9 mouse cellular contexts compared by ENCODE assay signal in the genomic region with DNA sequence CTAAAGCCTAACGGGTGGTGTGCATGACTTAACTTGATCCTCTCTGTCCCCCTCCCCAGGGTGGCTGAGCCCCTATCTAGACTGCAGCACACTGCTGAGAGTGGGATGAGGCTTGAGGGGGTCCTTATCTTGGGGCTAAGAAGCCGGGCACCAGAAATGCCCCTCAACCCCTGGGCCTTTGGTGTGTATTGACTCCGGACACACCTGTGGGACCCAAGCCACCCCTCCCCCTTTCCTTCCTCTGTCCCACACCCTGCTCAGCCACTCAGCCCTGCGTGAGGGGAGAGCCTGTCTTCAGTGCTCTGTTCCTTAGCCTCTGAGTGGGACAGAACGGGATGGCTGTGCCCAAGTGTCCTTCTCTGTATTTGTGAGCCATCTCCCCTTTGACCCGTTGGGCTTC. TPM values are rescaled to one million over a fixed set of nuclear protein-coding genes. Genes with fewer than 3 reads are reported as not detected.
A peak's percentile ranks its signal among the peaks of the same experiment; 100 is the strongest.
DNase-seq lines count a peak whose midpoint lies in the region; ATAC-seq and TF ChIP-seq lines count a peak whose summit lies in the region.
"Had no signal": no experiment of that assay in that cellular context is flagged by ENCODE, and none has a peak within 500 bp of the region (broad histone marks: within the 10 kb centered on the region; RNA-seq: fewer than 3 reads in every experiment).

No protein-coding gene starts in this region.

- ATAC-seq in liver, embryonic 14.5 days (ENCODE audit: insufficient read depth): no peak

- peak overlapping the region; percentile 40 for H3K4me2 ChIP-seq in liver, embryonic 14.5 days (ENCODE audit: low read depth)

- TF ChIP-seq CTCF in thymus, adult 2 months (IDR thresholded peaks at IDR 0.05; ENCODE audit: borderline replicate concordance, control insufficient read depth, extremely low read depth, insufficient read depth, low read length, poor library complexity): no peak
- TF ChIP-seq CTCF in liver, embryonic 14.5 days (IDR thresholded peaks at IDR 0.05; ENCODE audit: low read depth): no peak

- no peak for TF ChIP-seq POLR2A in thymus, adult 2 months (IDR thresholded peaks at IDR 0.05; ENCODE audit: control insufficient read depth, extremely low read depth, insufficient read depth, low read length, poor library complexity)

- 0 out of 2 replicates have a peak, but pooled peaks cover 2% of the 10 kb centered on the region for H3K9me3 ChIP-seq in hindbrain, embryonic 10.5 days
- no peaks in the 10 kb centered on the region for H3K9me3 ChIP-seq in liver, embryonic 14.5 days (ENCODE audit: control insufficient read depth, low read length)

- no peak for DNase-seq in thymus, adult 2 months
- no peak for DNase-seq in thymus, adult 18-20 months
- no peak for DNase-seq in hindbrain, embryonic 10.5 days (ENCODE audit: low spot score)
- no peak for DNase-seq in liver, embryonic 14.5 days (ENCODE audit: low read depth in 3 of 3, low spot score in 3 of 3)
- DNase-seq in frontal cortex, postnatal 25 days (ENCODE audit: low spot score in 2 of 2): no peak
- DNase-seq in layer of hippocampus, postnatal 25 days (ENCODE audit: extremely low spot score in 1 of 2, low spot score in 1 of 2): no peak
- no peak for DNase-seq in left cerebral cortex, adult 18-20 months (ENCODE audit: low spot score in 2 of 2)

- no peak overlapping the region for H3K27ac ChIP-seq in thymus, adult 2 months (ENCODE audit: control insufficient read depth, insufficient read depth, low read length)
- H3K27ac ChIP-seq in hindbrain, embryonic 10.5 days: peak overlapping the region; percentile 77
- H3K27ac ChIP-seq in liver, embryonic 14.5 days: no peak overlapping the region

- 35% methylated on average over 6 of the region's 6 CpGs for WGBS in thymus, adult 2 months
- WGBS in hindbrain, embryonic 10.5 days: 41% methylated on average over 6 of the region's 6 CpGs
- WGBS in liver, embryonic 14.5 days (ENCODE audit: insufficient replicate concordance): 37% methylated on average over 6 of the region's 6 CpGs

- H3K9ac ChIP-seq in liver, embryonic 14.5 days (replicated peaks): no peak overlapping the region

- H3K27me3 ChIP-seq in thymus, adult 2 months (ENCODE audit: control insufficient read depth, insufficient read depth, low read length): no peaks in the 10 kb centered on the region
- H3K27me3 ChIP-seq in hindbrain, embryonic 10.5 days (ENCODE audit: insufficient read depth, poor library complexity, severe bottlenecking): peaks cover 17% of the 10 kb centered on the region
- H3K27me3 ChIP-seq in liver, embryonic 14.5 days (ENCODE audit: control insufficient read depth, insufficient read depth, low read length): no peaks in the 10 kb centered on the region

- H3K4me1 ChIP-seq in thymus, adult 2 months (replicated peaks; ENCODE audit: control insufficient read depth, insufficient read depth, low read length): peaks cover 17% of the 10 kb centered on the region
- peaks cover 58% of the 10 kb centered on the region for H3K4me1 ChIP-seq in hindbrain, embryonic 10.5 days (replicated peaks)
- peaks cover 28 to 41% of the 10 kb centered on the region in 2 experiments for H3K4me1 ChIP-seq in liver, embryonic 14.5 days (replicated peaks; ENCODE audit: control insufficient read depth in 2 of 2, insufficient read depth in 2 of 2, low read length in 1 of 2)

- peak overlapping the region; percentile 28 for H3K4me3 ChIP-seq in thymus, adult 2 months (ENCODE audit: control insufficient read depth, insufficient read depth, low read length)
- H3K4me3 ChIP-seq in hindbrain, embryonic 10.5 days: peak overlapping the region; percentile 33
- peak overlapping the region in 1 of 2 experiments; percentile 8; a peak in 1 of 4 replicates for H3K4me3 ChIP-seq in liver, embryonic 14.5 days (ENCODE audit: insufficient read depth in 1 of 2, low read depth in 2 of 2, low read length in 2 of 2)

- no peak for TF ChIP-seq EP300 in liver, embryonic 14.5 days (IDR thresholded peaks at IDR 0.05; ENCODE audit: low read depth)

- no peaks in the 10 kb centered on the region for H3K36me3 ChIP-seq in thymus, adult 2 months (ENCODE audit: control insufficient read depth, insufficient read depth, low read length)
- peaks cover 4% of the 10 kb centered on the region; the same call in 1 of the 2 replicates for H3K36me3 ChIP-seq in hindbrain, embryonic 10.5 days
- no peaks in the 10 kb centered on the region for H3K36me3 ChIP-seq in liver, embryonic 14.5 days (replicated peaks; ENCODE audit: control insufficient read depth, insufficient read depth, low read depth)

RNA-seq across cellular contexts. Expression of a gene that starts 18.8 kb away (rescaled TPM):
- 19.9 and 20.6 TPM in 2 replicates for polyA plus RNA-seq in thymus, adult 2 months (2012; rRNA removed)
- 0.70 and 0.82 TPM in 2 replicates for polyA plus RNA-seq in hindbrain, embryonic 10.5 days (2016; fragmentation: Nextera tagmentation; extraction: Ambion mirVana)
- polyA plus RNA-seq in liver, embryonic 14.5 days (2012; rRNA removed): 0.68 and 0.93 TPM in 2 replicates
- polyA plus RNA-seq in liver, embryonic 14.5 days (2014; fragmentation: Nextera tagmentation; extraction: Ambion mirVana): 0.15 and 0.16 TPM in 2 replicates
- 10 to 100 TPM; 26.4 to 42.6 TPM for total RNA-seq in layer of hippocampus, postnatal 25 days (2021)
- 10 to 100 TPM; 19.0 to 20.7 TPM for total RNA-seq in left cerebral cortex, adult 18-20 months (2021)

RNA-seq across cellular contexts. Expression of a gene that starts 24.6 kb away (rescaled TPM):
- polyA plus RNA-seq in thymus, adult 2 months (2012; rRNA removed): 21.5 and 22.0 TPM in 2 replicates
- polyA plus RNA-seq in hindbrain, embryonic 10.5 days (2016; fragmentation: Nextera tagmentation; extraction: Ambion mirVana): 9.6 and 12.4 TPM in 2 replicates
- polyA plus RNA-seq in liver, embryonic 14.5 days (2012; rRNA removed): 4.5 and 4.7 TPM in 2 replicates
- polyA plus RNA-seq in liver, embryonic 14.5 days (2014; fragmentation: Nextera tagmentation; extraction: Ambion mirVana): 2.6 and 4.8 TPM in 2 replicates
- total RNA-seq in layer of hippocampus, postnatal 25 days (2021): 100 to 1,000 TPM; 128 to 173 TPM
- 10 to 100 TPM; 80.0 to 91.9 TPM for total RNA-seq in left cerebral cortex, adult 18-20 months (2021)

RNA-seq across cellular contexts. Expression of a gene that starts 55.2 kb away (rescaled TPM):
- 5.7 and 6.5 TPM in 2 replicates for polyA plus RNA-seq in thymus, adult 2 months (2012; rRNA removed)
- polyA plus RNA-seq in hindbrain, embryonic 10.5 days (2016; fragmentation: Nextera tagmentation; extraction: Ambion mirVana): 1.6 and 6.5 TPM in 2 replicates
- 1.2 and 1.5 TPM in 2 replicates for polyA plus RNA-seq in liver, embryonic 14.5 days (2012; rRNA removed)
- polyA plus RNA-seq in liver, embryonic 14.5 days (2014; fragmentation: Nextera tagmentation; extraction: Ambion mirVana): 1.2 and 1.9 TPM in 2 replicates
- 1 to 10 TPM; 1.3 to 1.4 TPM for total RNA-seq in layer of hippocampus, postnatal 25 days (2021)
- total RNA-seq in left cerebral cortex, adult 18-20 months (2021): 1 to 10 TPM; 3.0 to 3.4 TPM

RNA-seq across cellular contexts. Expression of a gene that starts 57.8 kb away (rescaled TPM):
- polyA plus RNA-seq in thymus, adult 2 months (2012; rRNA removed): 40.5 and 48.6 TPM in 2 replicates
- 37.7 and 38.9 TPM in 2 replicates for polyA plus RNA-seq in hindbrain, embryonic 10.5 days (2016; fragmentation: Nextera tagmentation; extraction: Ambion mirVana)
- polyA plus RNA-seq in liver, embryonic 14.5 days (2012; rRNA removed): 9.8 and 11.1 TPM in 2 replicates
- 11.5 and 16.3 TPM in 2 replicates for polyA plus RNA-seq in liver, embryonic 14.5 days (2014; fragmentation: Nextera tagmentation; extraction: Ambion mirVana)
- 10 to 100 TPM; 20.9 to 22.3 TPM for total RNA-seq in layer of hippocampus, postnatal 25 days (2021)
- total RNA-seq in left cerebral cortex, adult 18-20 months (2021): 10 to 100 TPM; 16.4 to 19.2 TPM

RNA-seq across cellular contexts. Expression of a gene that starts 58.6 kb away (rescaled TPM):
- polyA plus RNA-seq in thymus, adult 2 months (2012; rRNA removed): 0.34 and 0.40 TPM in 2 replicates
- 0.65 and 0.67 TPM in 2 replicates for polyA plus RNA-seq in hindbrain, embryonic 10.5 days (2016; fragmentation: Nextera tagmentation; extraction: Ambion mirVana)
- 0.03 and 0.06 TPM in 2 replicates for polyA plus RNA-seq in liver, embryonic 14.5 days (2012; rRNA removed)
- not detected in 2 replicates for polyA plus RNA-seq in liver, embryonic 14.5 days (2014; fragmentation: Nextera tagmentation; extraction: Ambion mirVana)
- total RNA-seq in layer of hippocampus, postnatal 25 days (2021): under 1 TPM; 0.49 to 0.54 TPM
- total RNA-seq in left cerebral cortex, adult 18-20 months (2021): under 1 TPM; 0.49 to 0.68 TPM
- total RNA-seq: neutrophil, adult 5-6 weeks had no signal
- polyA plus RNA-seq: adrenal gland, adult 2 months had no signal

Comparison
In these comparisons a context has a peak if more than half of its experiments do, and no peak if none do; other contexts are left out.
1. RNA of a gene that starts 18.8 kb away (polyA plus RNA-seq): 19.9 to 20.6 TPM in thymus, adult 2 months; 0.15 to 0.93 TPM in liver, embryonic 14.5 days and 0.70 to 0.82 TPM in hindbrain, embryonic 10.5 days; every median in the first group is over 10 times any median in the second.